Mouse (Mus musculus) spleen, adult 2 months (tissue): Measurements from ENCODE around the gene Ascl2. TPM values are rescaled to one million over a fixed set of nuclear protein-coding genes. Genes with fewer than 3 reads are reported as not detected.

ENCODE experiments used
- DNase-seq, 2 experiments: peaks; one replicate each; pipeline versions ENCODE4 v3.0.0 to v3.0.0-alpha.2; 2012 to 2021; ENCODE audit warnings: low spot score in 2 of 2, low read depth in 1 of 2
- H3K27ac ChIP-seq: fragments of 200-500 bp; 2 replicates; pipeline ENCODE4 v1.5.1; 2012; ENCODE audit warnings: low read length, inconsistent platforms; ENCODE audit not compliant: insufficient read depth
- H3K27me3 ChIP-seq: fragments of 200-500 bp; 2 replicates; pipeline ENCODE4 v1.6.1; 2012; ENCODE audit warnings: mild to moderate bottlenecking, moderate library complexity, low read length, inconsistent platforms; ENCODE audit not compliant: control insufficient read depth, insufficient read depth
- H3K36me3 ChIP-seq: fragments of 200-500 bp; 2 replicates; pipeline ENCODE4 v1.6.1; 2012; ENCODE audit warnings: mild to moderate bottlenecking, low read length, inconsistent platforms; ENCODE audit not compliant: control insufficient read depth, insufficient read depth
- H3K4me1 ChIP-seq: fragments of 200-500 bp; 2 replicates; pipeline ENCODE4 v1.6.1; 2011; ENCODE audit warnings: inconsistent platforms; ENCODE audit not compliant: control insufficient read depth, insufficient read depth, insufficient read length
- H3K4me3 ChIP-seq: fragments of 200-500 bp; 2 replicates; pipeline ENCODE4 v1.5.1; 2011; ENCODE audit warnings: mild to moderate bottlenecking, inconsistent platforms; ENCODE audit not compliant: insufficient read depth, insufficient read length; ENCODE audit errors: extremely low read depth
- CTCF ChIP-seq: fragments of 200-500 bp; IDR thresholded peaks from 2 replicates; pipeline ENCODE4 v1.5.1; 2011; ENCODE audit warnings: mild to moderate bottlenecking, inconsistent platforms; ENCODE audit not compliant: insufficient read depth, insufficient read length, insufficient replicate concordance; ENCODE audit errors: extremely low read depth
- POLR2A ChIP-seq: fragments of 200-500 bp; IDR thresholded peaks from 2 replicates; pipeline ENCODE4 v1.6.1; 2011; ENCODE audit warnings: low read depth, low read length, inconsistent platforms
- WGBS: fragments of 180-500 bp; shearing (Covaris S2); methylation state at CpG from one replicate; pipeline ENCODE4 v1.1.7; 2018; 5-methylcytosine and 5-hydroxymethylcytosine counted together
- polyA plus RNA-seq: library from polyadenylated mRNA; depleted of rRNA; stranded (reverse); fragments of >200 nt; gene quantifications from 2 replicates; pipeline ENCODE4 v1.2.3, GENCODE M21; 2012

Gene Ascl2
- polyA plus RNA-seq, 1 experiment = 0.27 TPM

DNA sequence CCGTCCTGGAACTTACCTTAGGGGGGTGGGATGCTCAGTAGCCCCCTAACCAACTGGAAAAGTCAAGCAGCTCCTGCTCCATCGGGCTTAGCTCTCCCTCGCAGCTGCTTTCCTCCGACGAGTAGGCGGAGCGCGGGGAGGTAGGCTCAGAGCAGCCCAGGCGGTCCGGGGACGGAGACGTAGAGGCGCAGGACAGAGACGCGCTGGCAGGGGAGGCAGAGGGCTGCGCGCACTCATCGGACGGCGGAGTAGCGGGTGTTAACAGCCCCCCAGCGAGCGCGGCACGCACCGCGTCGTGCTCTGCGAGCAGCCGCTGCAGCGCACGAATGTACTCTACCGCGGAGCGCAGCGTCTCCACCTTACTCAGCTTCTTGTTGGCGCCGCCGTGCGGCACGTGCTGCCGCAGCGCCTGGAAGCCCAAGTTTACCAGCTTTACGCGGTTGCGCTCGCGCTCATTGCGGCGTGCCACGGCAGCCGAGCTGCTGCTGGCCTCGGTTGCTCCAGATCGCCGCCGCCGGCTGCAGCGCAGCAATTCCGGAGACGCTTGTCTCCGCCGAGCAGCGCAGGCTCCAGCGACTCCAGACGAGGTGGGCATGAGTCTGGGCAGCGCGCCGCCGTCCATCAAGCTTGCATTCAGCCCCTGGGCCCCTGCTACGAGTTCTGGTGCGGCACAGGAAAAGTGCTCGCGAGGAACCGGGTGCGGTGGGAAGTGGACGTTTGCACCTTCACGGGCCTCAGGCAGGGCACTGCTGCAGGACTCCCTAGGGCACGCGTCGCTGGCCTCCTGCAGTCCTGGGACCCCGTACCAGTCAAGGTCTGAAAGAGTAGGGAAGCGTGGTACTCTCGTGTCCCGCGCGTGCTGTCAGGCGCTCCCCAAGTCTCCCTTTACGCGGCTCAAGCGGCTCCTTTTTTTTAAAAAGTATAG lies 918 bp downstream of the Ascl2 start:
- H3K36me3 ChIP-seq = no peaks in the 10 kb centered on the region
- no peak for DNase-seq
- peaks cover 9% of the 10 kb centered on the region for H3K4me1 ChIP-seq
- peaks cover 15% of the 10 kb centered on the region for H3K27me3 ChIP-seq
- peak overlapping the region; percentile 12; the same call in 1 of the 2 replicates for H3K4me3 ChIP-seq
- H3K27ac ChIP-seq = no peak overlapping the region
- TF ChIP-seq CTCF (no peak), POLR2A (no peak)
- 1% methylated on average over 90 of the region's 90 CpGs for WGBS

DNA sequence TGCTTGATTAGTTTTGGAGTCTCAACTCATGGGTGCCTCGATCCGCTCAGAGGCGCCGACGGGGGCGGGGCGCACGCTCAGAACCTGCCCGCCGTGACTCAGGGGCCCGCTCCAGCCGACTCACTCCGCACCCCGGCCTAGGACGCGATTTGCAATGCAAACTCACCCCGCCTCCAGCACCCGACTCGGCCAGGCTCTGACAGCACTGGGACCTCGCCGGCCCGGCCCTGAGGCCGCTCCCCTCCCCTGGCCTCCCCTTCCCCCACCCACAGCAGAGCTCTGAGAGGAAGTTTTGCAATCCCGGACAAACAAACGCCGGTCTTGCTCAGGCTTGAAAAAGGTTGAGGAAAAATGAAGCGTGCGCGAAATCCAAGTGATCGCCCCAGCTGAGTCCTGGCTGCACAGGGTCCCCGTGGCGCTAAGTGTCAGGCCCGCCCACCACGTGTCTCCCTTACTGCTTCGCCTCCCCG lies 1.6 kb downstream of the Ascl2 start:
- DNase-seq = no peak
- WGBS = 2% methylated on average over 36 of the region's 36 CpGs
- Histone ChIP-seq H3K36me3 (no peaks in the 10 kb centered on the region), H3K4me3 (peak overlapping the region; percentile 12; the same call in 1 of the 2 replicates), H3K27ac (no peak overlapping the region), H3K27me3 (peaks cover 15% of the 10 kb centered on the region), H3K4me1 (peaks cover 9% of the 10 kb centered on the region)
- TF ChIP-seq POLR2A = no peak
- no peak for TF ChIP-seq CTCF

GRCm38 (mm10) chr7:142959752-142960151 lies 9.3 kb downstream of the Ascl2 start:
- H3K4me3 ChIP-seq = no peak overlapping the region
- DNase-seq = no peak
- H3K36me3 ChIP-seq = no peaks in the 10 kb centered on the region
- 84% methylated on average over 4 of the region's 4 CpGs for WGBS
- no peaks in the 10 kb centered on the region; the same call in 1 of the 2 replicates for H3K4me1 ChIP-seq
- H3K27me3 ChIP-seq = no peaks in the 10 kb centered on the region
- TF ChIP-seq POLR2A (no peak), CTCF (no peak)
- H3K27ac ChIP-seq = no peak overlapping the region

DNA sequence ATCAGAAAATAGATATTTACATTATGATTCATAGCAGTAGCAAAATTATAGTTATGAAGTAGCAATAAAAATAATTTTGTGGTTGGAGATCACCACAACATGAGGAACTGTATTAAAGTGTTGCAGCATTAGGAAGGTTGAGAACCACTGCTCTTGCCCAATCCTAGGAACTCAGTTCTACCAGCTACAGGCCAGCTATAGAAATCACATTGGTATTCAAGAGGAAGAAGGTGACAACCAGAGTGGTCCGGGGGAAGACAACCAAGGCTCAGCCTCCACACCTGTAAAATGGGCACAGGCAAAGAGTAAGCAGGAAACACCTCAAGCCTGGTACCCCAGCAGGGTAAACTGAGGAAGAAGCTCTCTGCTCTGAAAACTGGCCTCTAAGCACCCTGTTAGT lies 10.2 kb downstream of the Ascl2 start:
- TF ChIP-seq CTCF (no peak), POLR2A (no peak)
- 74% methylated on average over 1 of the region's 1 CpGs for WGBS
- no peak overlapping the region for H3K27ac ChIP-seq
- H3K4me3 ChIP-seq = no peak overlapping the region
- H3K4me1 ChIP-seq = no peaks in the 10 kb centered on the region; the same call in 1 of the 2 replicates
- DNase-seq = no peak
- H3K36me3 ChIP-seq = no peaks in the 10 kb centered on the region
- no peaks in the 10 kb centered on the region for H3K27me3 ChIP-seq

DNA sequence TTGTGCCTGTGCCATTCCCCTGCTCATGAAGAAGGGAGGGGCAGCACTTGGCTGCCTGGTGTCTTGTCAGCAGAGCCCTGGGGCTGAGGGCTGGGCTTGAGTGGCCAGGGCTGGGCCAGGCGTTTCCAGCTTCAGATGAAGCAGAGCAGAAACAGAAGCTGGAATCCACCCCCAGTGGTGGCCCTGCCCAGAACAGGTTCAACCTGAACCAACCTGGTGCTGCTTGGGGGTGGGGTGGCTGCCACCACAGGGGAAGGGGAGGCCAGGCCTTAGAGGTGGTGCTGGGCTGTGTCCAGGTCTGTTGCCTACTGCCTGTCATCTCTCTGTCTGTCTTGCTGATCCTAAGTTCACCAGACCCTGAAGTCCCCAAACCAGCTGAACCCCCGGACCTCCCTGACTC lies 13.0 kb downstream of the Ascl2 start:
- H3K4me1 ChIP-seq = no peaks in the 10 kb centered on the region; the same call in 1 of the 2 replicates
- H3K36me3 ChIP-seq = no peaks in the 10 kb centered on the region
- H3K27ac ChIP-seq = no peak overlapping the region
- no peaks in the 10 kb centered on the region for H3K27me3 ChIP-seq
- DNase-seq = no peak
- no peak overlapping the region for H3K4me3 ChIP-seq
- TF ChIP-seq CTCF = no peak
- TF ChIP-seq POLR2A = no peak
- 91% methylated on average over 2 of the region's 2 CpGs for WGBS

DNA sequence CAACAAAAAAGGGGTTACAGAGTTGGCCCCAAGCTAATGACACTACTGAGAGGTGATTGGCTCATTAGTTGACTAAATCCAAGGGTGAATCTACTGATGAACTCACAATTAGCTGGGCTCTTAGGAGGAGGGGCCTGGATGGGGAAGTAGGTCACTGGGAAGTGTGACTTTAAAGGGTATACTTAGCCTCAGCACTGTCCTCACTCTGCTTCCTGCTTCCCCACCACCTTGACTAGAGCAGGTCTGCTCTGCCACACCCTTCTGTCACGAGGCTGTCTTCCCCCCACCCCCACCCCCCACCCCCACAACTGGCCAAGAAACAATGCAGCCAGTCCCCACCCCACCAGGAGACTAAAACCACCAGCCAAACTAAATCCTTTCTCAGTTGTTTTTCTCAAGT lies 19.5 kb downstream of the Ascl2 start:
- H3K27me3 ChIP-seq = no peaks in the 10 kb centered on the region
- WGBS = 0% methylated on average over 1 of the region's 1 CpGs
- TF ChIP-seq CTCF (no peak), POLR2A (no peak)

DNA sequence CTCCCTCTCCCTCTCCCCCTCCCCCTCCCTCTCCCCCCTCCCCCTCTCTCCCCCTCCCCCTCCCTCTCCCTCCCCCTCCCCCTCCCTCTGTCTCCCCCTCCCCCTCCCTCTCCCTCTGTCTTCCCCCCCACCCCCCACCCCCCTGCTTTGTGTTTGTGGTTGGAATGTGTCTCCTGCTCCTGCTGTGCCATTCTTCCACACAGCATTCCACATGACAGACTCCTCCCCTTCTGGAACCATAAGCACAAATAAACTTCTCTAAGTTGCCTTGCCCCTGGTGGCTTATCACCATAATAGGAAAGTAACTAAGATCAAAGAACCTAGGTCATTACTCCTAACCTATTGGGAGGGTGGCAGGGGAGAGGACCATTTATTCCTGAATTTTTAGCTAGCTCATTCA lies 31.4 kb downstream of the Ascl2 start:
- DNase-seq = no peak
- Histone ChIP-seq H3K4me3 (no peak overlapping the region), H3K4me1 (no peaks in the 10 kb centered on the region), H3K36me3 (no peaks in the 10 kb centered on the region), H3K27ac (no peak overlapping the region), H3K27me3 (no peaks in the 10 kb centered on the region)
- TF ChIP-seq CTCF = no peak
- TF ChIP-seq POLR2A = no peak

More for the DNA sequence above, 19.5 kb downstream of the Ascl2 start:
- DNase-seq = no peak
- Histone ChIP-seq H3K4me1 (no peaks in the 10 kb centered on the region), H3K36me3 (no peaks in the 10 kb centered on the region), H3K4me3 (no peak overlapping the region), H3K27ac (no peak overlapping the region)
